Mouse (Mus musculus) spleen, postnatal 4 days (tissue): Measurements from ENCODE around the gene Ttll4.

Experiments
- DNase-seq, 2 experiments: peaks; one replicate each; pipeline ENCODE4 v3.0.0; 2022; ENCODE audit warnings: low spot score in 2 of 2

Ttll4 gene

GRCm38 (mm10) chr1:74712046-74712445, 50.5 kb downstream of the Ttll4 start:
- DNase-seq, result no peak

DNA sequence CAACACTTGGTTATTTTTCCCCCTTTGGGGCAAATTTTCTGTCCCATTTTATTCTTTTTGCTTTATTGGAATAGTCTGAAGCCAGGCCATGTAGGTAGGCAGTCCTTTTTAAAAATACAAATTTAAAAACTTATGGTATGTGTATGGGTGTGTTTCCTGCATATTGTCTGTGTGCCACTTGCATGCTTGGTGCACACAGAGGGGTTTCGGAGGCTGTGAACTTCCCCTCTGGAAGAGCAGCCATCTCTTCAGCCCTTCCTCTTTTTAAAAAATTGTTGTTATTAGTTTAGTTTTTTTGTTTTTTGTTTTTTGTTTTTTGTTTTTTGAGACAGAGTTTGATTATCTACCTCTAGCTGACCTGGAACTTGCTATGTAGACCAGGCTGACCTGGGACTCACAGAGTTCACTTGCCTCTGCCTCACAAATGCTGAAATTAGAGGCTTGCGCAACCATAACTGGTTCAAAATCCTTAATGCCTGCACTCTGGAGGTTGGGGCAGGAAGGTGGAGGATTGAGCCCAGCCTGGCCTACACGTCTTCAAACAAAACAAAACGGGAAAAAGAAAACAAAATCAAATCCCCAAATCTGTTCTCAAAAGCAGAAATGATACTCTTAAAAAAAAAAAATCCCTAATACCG, 51.0 kb downstream of the Ttll4 start:
- DNase-seq, result no peak

DNA sequence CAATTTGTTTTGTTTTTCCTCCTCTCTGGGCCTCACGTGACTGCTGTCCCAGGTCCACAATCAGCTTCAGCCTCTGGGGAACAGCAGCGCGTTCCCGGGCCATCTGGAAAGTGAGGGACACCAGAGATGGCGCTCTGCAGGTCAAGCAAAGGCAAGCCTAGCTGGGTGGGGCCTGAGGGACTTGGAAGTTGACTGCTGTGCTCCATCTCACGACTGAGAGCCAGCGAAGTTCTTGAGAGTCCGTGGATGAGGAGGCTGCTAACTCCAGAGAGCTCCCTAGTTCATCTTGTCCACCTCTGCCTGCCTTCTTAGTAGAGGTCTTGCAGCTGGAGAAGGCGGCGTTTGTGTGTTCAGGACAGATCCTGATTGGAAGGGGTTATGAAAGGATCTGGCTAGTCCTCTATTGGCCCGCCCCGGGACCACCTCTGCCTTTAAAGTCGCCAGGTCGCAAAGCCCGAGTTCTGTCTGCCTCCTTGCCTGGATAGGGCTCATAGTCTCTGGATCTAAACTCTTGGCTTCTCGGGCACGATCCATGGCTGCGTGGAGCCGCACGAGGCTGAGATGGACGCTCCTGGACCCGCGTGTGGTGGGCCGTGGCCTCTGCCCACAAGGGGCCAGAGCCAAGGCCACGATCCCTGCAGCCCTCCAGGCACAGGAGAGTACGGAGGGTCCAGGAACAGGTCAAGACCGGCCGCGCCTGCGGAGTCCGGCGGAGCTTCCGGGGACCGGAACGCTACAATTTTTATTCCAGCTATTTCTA, 51.7 kb downstream of the Ttll4 start, which contains the start of gene Cyp27a1:
Gene Cyp27a1, plus strand, starts transcription at position 476 of the 760 bp plus-strand sequence.
- DNase-seq, result peak; percentile 22 to 64

GRCm38 (mm10) chr1:74713859-74714730, 52.5 kb downstream of the Ttll4 start:
- DNase-seq, result no peak

DNA sequence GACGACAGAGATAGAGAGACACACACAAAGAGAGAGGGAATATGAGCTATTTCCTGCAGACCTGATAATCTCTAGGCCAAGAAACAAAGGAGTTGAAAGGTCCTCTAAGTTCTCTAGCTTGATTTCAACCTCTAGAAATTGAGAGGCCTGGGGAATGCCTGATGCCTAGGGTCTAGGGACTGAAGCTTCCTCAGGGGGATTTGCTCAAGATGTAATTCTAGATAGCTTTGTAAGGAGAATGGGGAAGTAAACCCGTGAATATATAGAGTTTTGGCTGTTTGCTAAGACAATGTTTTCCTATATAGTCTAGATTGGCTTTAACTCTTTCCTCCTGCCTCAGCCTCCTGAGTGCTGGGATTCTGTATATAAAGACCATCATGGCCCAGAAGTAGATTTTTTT, 53.4 kb downstream of the Ttll4 start:
- no peak for DNase-seq

DNA sequence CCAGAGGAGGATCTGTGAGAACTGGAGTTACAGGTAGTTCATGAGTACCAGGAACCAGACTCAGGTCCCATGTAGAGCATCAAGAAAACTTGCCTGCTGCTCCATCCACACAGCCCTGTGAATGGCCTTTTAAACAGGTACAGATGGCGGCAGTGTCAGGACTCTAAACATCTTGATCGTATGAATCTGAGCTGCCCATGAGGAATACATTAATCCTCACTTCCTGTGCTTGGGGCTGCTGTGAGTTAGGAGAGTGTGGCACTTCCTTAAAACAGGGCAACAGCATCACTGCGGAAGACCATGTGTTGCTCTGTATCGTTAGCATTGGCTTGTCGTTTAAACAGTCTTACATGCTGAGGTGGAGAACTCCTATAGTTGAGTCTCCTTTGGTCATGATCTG, 53.9 kb downstream of the Ttll4 start:
- DNase-seq, result no peak

DNA sequence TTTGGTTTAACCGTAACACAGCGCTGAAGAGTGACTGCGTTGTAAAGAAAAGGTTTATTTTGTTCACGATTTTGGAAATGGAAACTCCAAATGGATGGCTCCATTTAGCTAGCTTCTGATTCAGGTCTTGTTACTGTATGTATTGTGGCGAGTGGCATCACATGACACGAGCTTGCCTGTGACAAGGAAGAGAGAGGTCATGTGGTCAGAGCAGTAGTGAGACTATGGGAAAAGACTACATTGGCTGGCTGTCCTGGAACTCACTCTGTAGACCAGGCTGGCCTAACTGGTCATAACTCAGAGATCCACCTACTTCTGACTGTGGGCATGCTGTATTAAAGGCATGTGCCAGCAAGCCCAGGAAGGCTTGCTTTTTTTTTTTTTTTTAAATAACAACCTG, 54.3 kb downstream of the Ttll4 start:
- DNase-seq, result no peak

GRCm38 (mm10) chr1:74718113-74718512, 56.6 kb downstream of the Ttll4 start:
- DNase-seq, result no peak

- no peak for DNase-seq
Observed at GRCm38 (mm10) chr1:74719281-74719680, 57.7 kb downstream of the Ttll4 start.

DNA sequence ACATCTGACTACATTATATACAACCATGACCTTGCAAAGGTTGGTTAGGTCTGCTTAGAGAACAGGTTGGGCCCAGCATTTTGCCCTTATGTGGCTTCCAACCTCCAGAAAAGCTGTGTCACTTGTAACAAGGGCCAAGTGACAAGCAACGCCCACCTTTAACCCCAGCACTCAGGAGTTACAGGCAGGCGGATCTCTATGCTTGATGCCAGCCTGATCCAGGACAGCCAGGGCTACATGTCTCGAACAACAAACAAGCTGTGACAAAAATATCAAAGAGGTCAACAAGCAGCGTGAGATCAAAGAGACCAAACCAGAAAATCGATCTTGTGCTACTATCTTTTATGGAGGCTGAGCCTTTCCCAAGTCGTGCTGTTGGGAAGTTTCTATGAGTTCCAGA, 60.1 kb downstream of the Ttll4 start:
- DNase-seq, result no peak

DNA sequence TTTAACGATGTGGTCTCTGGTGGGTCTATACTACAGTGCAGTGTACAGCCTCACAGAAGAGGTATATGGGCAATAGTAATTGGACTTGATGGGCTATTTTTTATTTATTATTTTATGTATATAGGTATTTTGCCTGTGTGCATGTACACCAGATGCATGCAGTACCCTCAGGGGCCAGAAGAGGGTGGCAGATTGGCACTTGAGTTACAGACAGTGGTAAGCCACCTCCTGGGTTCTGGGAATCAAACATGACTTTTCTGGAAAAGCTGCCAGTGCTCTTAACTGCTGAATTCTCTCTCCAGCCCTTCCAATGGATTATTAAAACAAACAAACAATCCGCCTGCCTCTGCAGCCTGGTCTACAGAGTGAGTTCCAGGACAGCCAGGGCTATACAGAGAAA, 62.2 kb downstream of the Ttll4 start:
- no peak for DNase-seq

DNA sequence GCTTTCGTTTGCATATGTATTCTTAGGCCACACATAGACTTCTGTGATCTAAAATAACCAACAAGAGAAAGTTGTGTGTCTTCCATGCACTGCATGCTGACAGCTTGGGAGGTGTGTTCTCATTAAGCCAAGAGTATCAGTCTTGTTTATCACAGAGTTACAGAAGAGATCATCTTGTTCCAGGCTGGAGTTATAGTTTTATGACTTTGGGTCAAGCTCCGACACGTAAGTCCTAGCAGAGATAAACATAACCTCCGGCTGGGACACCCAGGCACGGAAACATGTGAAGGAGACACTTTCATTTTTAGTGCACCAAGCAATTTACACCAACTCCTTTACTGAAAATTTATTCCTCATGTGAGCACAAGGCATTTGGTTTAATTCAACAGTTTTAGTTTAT, 64.6 kb downstream of the Ttll4 start:
- DNase-seq, result no peak

DNA sequence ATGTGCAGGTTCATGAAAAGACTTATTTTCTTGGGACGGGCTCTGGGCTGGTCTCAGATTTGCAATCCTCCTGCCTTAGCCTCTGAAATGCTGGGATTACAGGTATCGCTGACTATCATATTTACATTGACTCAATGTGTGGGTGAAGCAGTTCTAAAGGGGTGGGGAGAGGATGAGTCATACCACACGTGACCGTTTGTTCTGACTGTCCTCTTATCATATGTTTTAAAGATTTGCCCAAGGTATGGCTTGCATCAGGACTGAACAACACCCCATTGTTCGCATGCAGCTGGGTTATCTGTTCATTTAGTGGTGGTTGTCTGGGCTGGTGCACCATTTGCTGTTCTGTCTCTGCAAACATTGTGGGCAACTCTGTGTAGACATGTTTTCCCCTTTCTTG, 65.1 kb downstream of the Ttll4 start:
- no peak for DNase-seq

DNA sequence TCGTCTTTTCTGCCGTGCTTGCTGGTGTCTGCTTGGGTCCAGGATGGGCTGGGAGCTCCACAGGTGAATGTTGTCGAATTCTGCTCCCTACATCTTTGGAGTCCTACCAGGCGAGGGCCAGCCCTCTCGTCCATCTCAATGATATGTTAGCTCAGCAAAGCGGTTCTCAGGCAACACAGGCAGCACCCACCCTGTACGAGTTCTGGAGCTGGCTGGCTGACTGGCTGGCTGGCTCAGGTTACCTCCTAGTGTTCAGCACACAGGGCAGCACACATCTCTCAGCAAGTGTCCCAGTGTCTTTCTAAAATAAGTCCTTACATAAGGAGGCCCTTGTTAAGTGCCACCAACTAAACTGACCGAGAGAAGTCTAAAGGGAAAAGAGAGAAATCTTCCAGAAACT, 66.9 kb downstream of the Ttll4 start:
- no peak for DNase-seq

- DNase-seq, result no peak
Observed at GRCm38 (mm10) chr1:74736977-74737376, 75.4 kb downstream of the Ttll4 start.

DNA sequence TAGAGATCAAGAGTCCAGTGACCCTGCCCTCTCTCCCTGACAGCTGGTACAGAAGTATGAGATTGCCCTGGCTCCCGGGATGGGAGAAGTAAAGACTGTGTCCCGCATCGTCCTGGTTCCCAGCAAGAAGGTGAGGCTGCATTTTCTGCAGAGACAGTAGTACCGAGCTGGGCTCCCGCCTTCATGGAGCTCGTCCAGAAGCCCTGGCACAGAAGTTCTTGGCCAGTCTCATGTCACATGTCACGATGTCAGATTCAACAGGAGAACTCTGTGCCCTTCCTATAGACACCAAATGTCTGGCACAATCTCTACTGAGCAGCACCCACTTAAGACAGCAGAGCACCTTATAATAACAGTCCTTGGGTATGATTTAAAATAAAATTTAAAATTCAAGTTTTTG, 76.0 kb downstream of the Ttll4 start:
- no peak for DNase-seq

- no peak for DNase-seq
Observed at GRCm38 (mm10) chr1:74740846-74741245, 79.3 kb downstream of the Ttll4 start.

DNA sequence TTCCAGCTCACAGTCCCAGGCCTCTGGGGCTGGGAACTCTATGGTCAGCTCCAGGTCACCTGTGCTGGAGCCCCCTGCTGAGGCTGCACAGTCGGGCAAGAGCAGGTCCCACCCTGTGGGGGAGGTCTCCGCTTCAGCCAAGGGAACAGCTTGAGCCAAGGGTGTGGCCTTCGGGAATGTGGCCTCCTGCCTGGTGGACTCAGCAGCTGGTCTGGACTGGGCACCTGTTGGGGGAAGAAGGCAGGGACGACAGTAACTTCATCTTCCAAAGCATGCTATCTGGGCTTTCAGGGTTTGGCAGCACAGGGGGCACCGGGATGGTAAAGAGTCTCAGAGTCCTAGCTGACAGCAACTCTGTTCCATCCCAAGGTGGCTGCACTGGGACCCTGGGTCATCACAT, 85.8 kb downstream of the Ttll4 start:
- DNase-seq, result no peak

DNA sequence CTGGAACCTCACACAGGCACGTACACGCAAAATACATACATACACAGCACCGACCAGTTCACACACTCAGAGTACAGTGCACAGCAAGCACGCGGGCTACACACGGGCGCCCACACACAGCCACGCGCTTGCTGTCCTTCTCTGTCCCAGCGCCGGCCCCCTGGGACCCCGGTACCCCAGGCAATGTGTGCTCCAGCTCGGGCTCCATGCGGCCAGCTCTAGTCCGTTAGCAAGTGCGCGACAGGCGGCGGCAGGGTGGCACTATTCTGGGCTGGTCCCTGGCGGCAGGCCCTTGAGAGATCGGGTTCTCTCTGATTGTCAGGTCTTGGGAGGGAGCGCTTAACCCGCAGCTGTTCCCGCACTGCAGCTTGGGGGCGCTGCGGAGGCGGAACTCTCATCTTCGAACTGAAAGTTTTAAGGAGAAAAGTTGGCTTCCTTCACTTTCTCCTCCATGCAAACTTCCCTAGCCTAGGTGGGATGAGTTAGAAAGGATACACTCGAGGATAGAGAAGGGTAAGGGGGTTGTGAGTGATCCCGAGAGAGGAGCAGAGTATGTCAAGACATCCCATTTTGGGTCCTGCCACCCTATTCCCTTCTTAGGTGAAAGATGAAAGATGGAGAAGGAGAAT, 87.2 kb downstream of the Ttll4 start, which contains the start of gene Prkag3:
Gene Prkag3, minus strand, starts transcription at position 579 of the 629 bp plus-strand sequence.
- peak; percentile 50 to 79 for DNase-seq

GRCm38 (mm10) chr1:74749301-74749700, 87.8 kb downstream of the Ttll4 start:
- no peak for DNase-seq

- DNase-seq, result no peak
Observed at GRCm38 (mm10) chr1:74750683-74751082, 89.1 kb downstream of the Ttll4 start.

GRCm38 (mm10) chr1:74752150-74752549, 90.6 kb downstream of the Ttll4 start:
- no peak for DNase-seq
